Mouse (Mus musculus) CD8-positive naive resting alpha-beta T cell, adult 2 months (primary cell): Measurements from ENCODE around the gene Ltf.

ENCODE experiments used
- DNase-seq, 2 experiments: peaks; one replicate each; pipeline ENCODE4 v3.0.0; 2022; ENCODE audit warnings: low read depth in 2 of 2, low spot score in 2 of 2

Ltf gene

GRCm38 (mm10) chr9:111086995-111087606 is 68.0 kb downstream of the Ltf start:
- no peak for DNase-seq

GRCm38 (mm10) chr9:111087960-111088359 is 68.9 kb downstream of the Ltf start:
- DNase-seq = no peak

GRCm38 (mm10) chr9:111088886-111089285 is 69.8 kb downstream of the Ltf start:
- DNase-seq = no peak
